Mouse (Mus musculus): Measurements from ENCODE around the gene Olfr1280.
"Not testable (repeated sequence)": the region's sequence is repeated elsewhere in the genome, so short reads cannot be mapped to it uniquely, and the experiment has no call there.

DNA sequence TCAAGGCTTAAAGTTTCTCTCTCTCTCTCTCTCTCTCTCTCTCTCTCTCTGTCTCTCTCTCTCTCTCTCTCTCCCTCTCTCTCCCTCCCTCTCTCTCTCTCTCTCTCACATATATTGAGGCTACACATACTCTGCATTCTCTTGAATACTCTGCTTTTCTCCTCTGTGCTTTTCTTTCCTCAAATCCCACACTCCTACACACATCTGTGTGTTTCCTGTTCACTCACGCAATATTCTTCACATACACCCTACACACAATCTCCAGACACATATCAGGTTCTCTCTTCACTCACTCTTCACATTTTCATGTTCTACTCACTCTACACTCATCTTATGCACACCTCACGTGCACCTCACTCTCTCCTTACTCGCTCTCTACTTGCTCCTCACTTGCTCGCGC is 19.9 kb downstream of the Olfr1280 start:
- not testable (repeated sequence) for TF ChIP-seq CTCF, EP300 (IDR thresholded peaks at IDR 0.05; ENCODE audit: low read depth)

All from liver, embryonic 14.5 days (tissue).